Mouse (Mus musculus): Measurements from ENCODE around the gene Fmn2.

- no peak for TF ChIP-seq POLR2A (IDR thresholded peaks at IDR 0.05; ENCODE audit: borderline replicate concordance, control insufficient read depth, low read depth, low read length)
- TF ChIP-seq CTCF (IDR thresholded peaks at IDR 0.05; ENCODE audit: control insufficient read depth, insufficient read depth, low read length) = no peak
These were observed 279.4 kb downstream of the Fmn2 start for GRCm38 (mm10) chr1:174781037-174781436.

Data from bone marrow, adult 2 months (tissue).